In the genomic region with DNA sequence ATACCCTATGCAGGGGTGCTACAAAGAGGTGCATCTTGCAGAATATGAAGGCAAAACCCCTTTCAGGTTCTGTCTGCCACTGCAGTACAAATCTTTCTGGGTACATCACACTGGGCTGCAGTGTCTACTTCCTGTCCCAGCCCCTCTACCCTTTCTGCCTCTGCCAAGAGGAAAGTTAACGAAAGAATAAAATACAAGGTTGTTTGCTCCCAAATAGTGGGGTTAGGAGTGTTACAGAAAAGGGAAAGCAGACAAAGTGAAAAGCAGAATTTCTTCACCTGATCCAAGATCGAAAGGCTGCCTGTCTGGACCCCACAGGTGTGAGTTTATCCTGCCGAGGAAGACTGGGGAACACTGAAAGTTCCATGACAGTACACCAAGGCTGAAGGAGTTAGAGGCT, we compare ENCODE assay signal across 28 mouse cellular contexts.
"Had no signal": no experiment of that assay in that cellular context is flagged by ENCODE, and none has a peak within 500 bp of the region (broad histone marks: within the 10 kb centered on the region; RNA-seq: fewer than 3 reads in every experiment).

No protein-coding gene starts in this region.

- H3K27me3 ChIP-seq: embryonic facial prominence, embryonic 12.5 days; embryonic facial prominence, embryonic 13.5 days; embryonic facial prominence, embryonic 15.5 days; forebrain, embryonic 12.5 days; forebrain, embryonic 13.5 days; forebrain, embryonic 15.5 days had no signal

- H3K27ac ChIP-seq: embryonic facial prominence, embryonic 10.5 days; embryonic facial prominence, embryonic 12.5 days; embryonic facial prominence, embryonic 13.5 days; embryonic facial prominence, embryonic 15.5 days; forebrain, embryonic 10.5 days; forebrain, embryonic 12.5 days; forebrain, embryonic 13.5 days; forebrain, embryonic 15.5 days; gastrocnemius, adult 2 months; heart, adult 2 months had no signal

- H3K9ac ChIP-seq: embryonic facial prominence, embryonic 12.5 days; embryonic facial prominence, embryonic 13.5 days; embryonic facial prominence, embryonic 15.5 days; forebrain, embryonic 12.5 days; forebrain, embryonic 13.5 days; forebrain, embryonic 15.5 days; forebrain, postnatal 0 days had no signal

- H3K4me2 ChIP-seq: embryonic facial prominence, embryonic 12.5 days; embryonic facial prominence, embryonic 13.5 days; embryonic facial prominence, embryonic 15.5 days; forebrain, embryonic 12.5 days; forebrain, embryonic 13.5 days; forebrain, embryonic 15.5 days had no signal

- H3K4me3 ChIP-seq: embryonic facial prominence, embryonic 10.5 days; embryonic facial prominence, embryonic 12.5 days; embryonic facial prominence, embryonic 13.5 days; embryonic facial prominence, embryonic 15.5 days; erythroblast, embryonic 14.5 days; forebrain, embryonic 10.5 days; forebrain, embryonic 12.5 days; forebrain, embryonic 13.5 days; forebrain, embryonic 15.5 days; gastrocnemius, adult 2 months; heart, adult 2 months had no signal

- H3K4me1 ChIP-seq: embryonic facial prominence, embryonic 12.5 days; embryonic facial prominence, embryonic 13.5 days; embryonic facial prominence, embryonic 15.5 days had no signal

- ATAC-seq: forebrain, embryonic 13.5 days; forebrain, embryonic 14.5 days; forebrain, embryonic 15.5 days; forebrain, embryonic 16.5 days; forebrain, postnatal 0 days had no signal

- DNase-seq: cerebellum, adult 2 months; cerebellum, adult 8-10 months; cerebellum, adult 9-10 months; cerebellum, adult 9-11 months; cerebellum, postnatal 10 days; cerebellum, postnatal 14 days; cerebellum, postnatal 25 days; cerebellum, postnatal 36 days; embryo, embryonic 11 days; forebrain, postnatal 0 days; gastrocnemius, adult 2 months; gastrocnemius, postnatal 10 days; gastrocnemius, postnatal 14 days; gastrocnemius, postnatal 25 days; gastrocnemius, postnatal 36 days; heart, adult 18-20 months; heart, adult 2 months had no signal

- H3K36me3 ChIP-seq: embryonic facial prominence, embryonic 10.5 days; embryonic facial prominence, embryonic 12.5 days; embryonic facial prominence, embryonic 13.5 days; embryonic facial prominence, embryonic 15.5 days; forebrain, embryonic 10.5 days; forebrain, embryonic 12.5 days; forebrain, embryonic 15.5 days had no signal

- H3K9me3 ChIP-seq: embryonic facial prominence, embryonic 10.5 days; embryonic facial prominence, embryonic 12.5 days; embryonic facial prominence, embryonic 13.5 days; embryonic facial prominence, embryonic 15.5 days; forebrain, embryonic 10.5 days; forebrain, embryonic 12.5 days; forebrain, embryonic 13.5 days; forebrain, embryonic 15.5 days had no signal
